Comparison of ENCODE assay signal across 10 mouse cellular contexts in the genomic region with DNA sequence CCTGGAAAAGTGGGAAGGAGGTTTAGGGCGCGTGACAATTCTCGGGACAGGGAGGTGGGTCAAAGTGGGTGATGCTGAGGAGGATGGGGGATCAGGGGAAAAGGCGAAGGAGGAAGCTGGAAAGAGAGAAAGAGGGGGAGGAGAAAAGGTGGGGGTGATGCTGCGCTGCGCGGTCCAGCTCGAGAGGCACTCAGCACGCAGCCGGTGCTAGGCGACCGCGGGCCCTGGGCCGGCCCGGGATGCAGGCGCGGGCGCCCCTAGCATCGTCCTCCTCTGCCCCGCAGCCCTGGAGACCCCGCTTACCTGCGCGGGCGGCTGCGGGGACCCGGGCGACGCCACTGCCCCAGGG. TPM values are rescaled to one million over a fixed set of nuclear protein-coding genes. Genes with fewer than 3 reads are reported as not detected.
A peak's percentile ranks its signal among the peaks of the same experiment; 100 is the strongest.
DNase-seq lines count a peak whose midpoint lies in the region; ATAC-seq and TF ChIP-seq lines count a peak whose summit lies in the region.
"Had no signal": no experiment of that assay in that cellular context is flagged by ENCODE, and none has a peak within 500 bp of the region (broad histone marks: within the 10 kb centered on the region; RNA-seq: fewer than 3 reads in every experiment).

No protein-coding gene starts in this region.

- H3K36me3 ChIP-seq in lung, embryonic 14.5 days (ENCODE audit: insufficient read depth), result no peaks in the 10 kb centered on the region
- H3K36me3 ChIP-seq in intestine, embryonic 15.5 days, result no peaks in the 10 kb centered on the region
- peaks cover 23% of the 10 kb centered on the region for H3K36me3 ChIP-seq in neural tube, embryonic 13.5 days

- no peak for TF ChIP-seq CTCF in lung, embryonic 14.5 days (IDR thresholded peaks at IDR 0.05; ENCODE audit: low read depth)
- no peak for TF ChIP-seq CTCF in embryonic fibroblast, embryonic 13.5 days (IDR thresholded peaks at IDR 0.05; ENCODE audit: borderline replicate concordance, insufficient read depth, low read length)

- peak overlapping the region; percentile 56 for H3K9ac ChIP-seq in lung, embryonic 14.5 days
- peak overlapping the region; percentile 36 for H3K9ac ChIP-seq in intestine, embryonic 15.5 days
- H3K9ac ChIP-seq in neural tube, embryonic 13.5 days, result peak overlapping the region; percentile 83

- no peak for DNase-seq in lung, embryonic 14.5 days
- no peak for DNase-seq in lung, postnatal 4 days
- no peak for DNase-seq in layer of hippocampus, adult 18-20 months (ENCODE audit: low spot score in 2 of 2)
- DNase-seq in adrenal gland, adult 8-10 months, result no peak
- DNase-seq in embryo, embryonic 11 days, result no peak

- 0% methylated on average over 28 of the region's 28 CpGs for WGBS in lung, embryonic 14.5 days
- 2% methylated on average over 19 of the region's 28 CpGs for WGBS in intestine, embryonic 15.5 days
- 1% methylated on average over 15 of the region's 28 CpGs for WGBS in neural tube, embryonic 13.5 days

- no peaks in the 10 kb centered on the region for H3K9me3 ChIP-seq in lung, embryonic 14.5 days (ENCODE audit: low read depth, low read length)
- no peaks in the 10 kb centered on the region for H3K9me3 ChIP-seq in intestine, embryonic 15.5 days
- H3K9me3 ChIP-seq in neural tube, embryonic 13.5 days, result no peaks in the 10 kb centered on the region

- peaks cover 13% of the 10 kb centered on the region; the same call in 1 of the 2 replicates for H3K27me3 ChIP-seq in lung, embryonic 14.5 days (ENCODE audit: insufficient read depth, low read length)
- peaks cover 25% of the 10 kb centered on the region for H3K27me3 ChIP-seq in intestine, embryonic 15.5 days (replicated peaks)
- H3K27me3 ChIP-seq in neural tube, embryonic 13.5 days, result no peaks in the 10 kb centered on the region

- peak overlapping the region; percentile 51 for H3K4me3 ChIP-seq in lung, embryonic 14.5 days (ENCODE audit: low read depth, low read length)
- H3K4me3 ChIP-seq in embryonic fibroblast, embryonic 13.5 days (ENCODE audit: insufficient read depth, low read length), result peak overlapping the region; percentile 38
- H3K4me3 ChIP-seq in intestine, embryonic 15.5 days (replicated peaks), result peak overlapping the region; percentile 60
- H3K4me3 ChIP-seq in neural tube, embryonic 13.5 days, result peak overlapping the region; percentile 81

- TF ChIP-seq POLR2A in embryonic fibroblast, embryonic 13.5 days (IDR thresholded peaks at IDR 0.05; ENCODE audit: low read depth, low read length), result no peak

- H3K4me2 ChIP-seq in lung, embryonic 14.5 days, result peak overlapping the region; percentile 75
- H3K4me2 ChIP-seq in intestine, embryonic 15.5 days (replicated peaks), result peak overlapping the region; percentile 89
- H3K4me2 ChIP-seq in neural tube, embryonic 13.5 days, result peak overlapping the region; percentile 90

- no peak overlapping the region for H3K27ac ChIP-seq in lung, embryonic 14.5 days (ENCODE audit: low read depth)
- H3K27ac ChIP-seq in embryonic fibroblast, embryonic 13.5 days (ENCODE audit: insufficient read depth, low read length), result no peak overlapping the region
- no peak overlapping the region for H3K27ac ChIP-seq in intestine, embryonic 15.5 days
- peak overlapping the region; percentile 95 for H3K27ac ChIP-seq in neural tube, embryonic 13.5 days (replicated peaks)

- H3K4me1 ChIP-seq in lung, embryonic 14.5 days (ENCODE audit: insufficient read depth), result no peaks in the 10 kb centered on the region
- no peaks in the 10 kb centered on the region for H3K4me1 ChIP-seq in embryonic fibroblast, embryonic 13.5 days (ENCODE audit: control insufficient read depth, insufficient read depth, low read length)
- peaks cover 8% of the 10 kb centered on the region; the same call in 1 of the 2 replicates for H3K4me1 ChIP-seq in intestine, embryonic 15.5 days (replicated peaks)
- H3K4me1 ChIP-seq in neural tube, embryonic 13.5 days (replicated peaks), result peaks cover 59% of the 10 kb centered on the region

- ATAC-seq in lung, embryonic 14.5 days (ENCODE audit: insufficient read depth), result peak; percentile 75
- ATAC-seq in intestine, embryonic 15.5 days, result peak; percentile 80
- ATAC-seq in neural tube, embryonic 13.5 days (ENCODE audit: low read depth), result peak; percentile 85

RNA-seq across cellular contexts. Expression of gene Asphd2, which starts 0.3 kb away (rescaled TPM):
- 5.6 and 8.0 TPM in 2 replicates for polyA plus RNA-seq in lung, embryonic 14.5 days (2014; fragmentation: Nextera tagmentation; extraction: Ambion mirVana)
- 2.0 and 4.3 TPM in 2 replicates for polyA plus RNA-seq in embryonic fibroblast, embryonic 13.5 days (2011; ENCODE audit: insufficient read length, low read depth, missing spikeins)
- 8.5 and 10.1 TPM in 2 replicates for polyA plus RNA-seq in intestine, embryonic 15.5 days (2015; fragmentation: Nextera tagmentation; extraction: Ambion mirVana)
- 52.4 and 69.6 TPM in 2 replicates for polyA plus RNA-seq in neural tube, embryonic 13.5 days (2015; fragmentation: Nextera tagmentation; extraction: Ambion mirVana)
- total RNA-seq in layer of hippocampus, adult 18-20 months (2021), result 100 to 1,000 TPM; 212 to 229 TPM
- 1 to 10 TPM; 2.2 to 6.9 (median 3.5) TPM for total RNA-seq in adrenal gland, adult 8-10 months (2022)

RNA-seq across cellular contexts. Expression of gene Gm6583, which starts 38.6 kb away (rescaled TPM):
- 0.16 and 0.26 TPM in 2 replicates for polyA plus RNA-seq in lung, embryonic 14.5 days (2014; fragmentation: Nextera tagmentation; extraction: Ambion mirVana)
- not detected in 2 replicates for polyA plus RNA-seq in embryonic fibroblast, embryonic 13.5 days (2011; ENCODE audit: insufficient read length, low read depth, missing spikeins)
- polyA plus RNA-seq in intestine, embryonic 15.5 days (2015; fragmentation: Nextera tagmentation; extraction: Ambion mirVana), result 0.16 and 0.23 TPM in 2 replicates
- 0.08 and 0.26 TPM in 2 replicates for polyA plus RNA-seq in neural tube, embryonic 13.5 days (2015; fragmentation: Nextera tagmentation; extraction: Ambion mirVana)
- total RNA-seq in layer of hippocampus, adult 18-20 months (2021), result not detected
- total RNA-seq in adrenal gland, adult 8-10 months (2022), result under 1 TPM in 2 of 4 experiments, not detected in 2; 0.17 TPM
- total RNA-seq: adrenal gland, postnatal 36 days had no signal
- polyA plus RNA-seq: large intestine, adult 2 months had no signal

RNA-seq across cellular contexts. Expression of gene Hps4, which starts 51.5 kb away (rescaled TPM):
- 27.0 and 30.3 TPM in 2 replicates for polyA plus RNA-seq in lung, embryonic 14.5 days (2014; fragmentation: Nextera tagmentation; extraction: Ambion mirVana)
- 19.9 and 24.3 TPM in 2 replicates for polyA plus RNA-seq in embryonic fibroblast, embryonic 13.5 days (2011; ENCODE audit: insufficient read length, low read depth, missing spikeins)
- 38.7 and 41.8 TPM in 2 replicates for polyA plus RNA-seq in intestine, embryonic 15.5 days (2015; fragmentation: Nextera tagmentation; extraction: Ambion mirVana)
- 37.6 and 37.8 TPM in 2 replicates for polyA plus RNA-seq in neural tube, embryonic 13.5 days (2015; fragmentation: Nextera tagmentation; extraction: Ambion mirVana)
- total RNA-seq in layer of hippocampus, adult 18-20 months (2021), result 10 to 100 TPM; 29.4 to 30.7 TPM
- 10 to 100 TPM; 27.7 to 43.6 (median 31.3) TPM for total RNA-seq in adrenal gland, adult 8-10 months (2022)

RNA-seq across cellular contexts. Expression of gene Srrd, which starts 51.5 kb away (rescaled TPM):
- 42.3 and 51.0 TPM in 2 replicates for polyA plus RNA-seq in lung, embryonic 14.5 days (2014; fragmentation: Nextera tagmentation; extraction: Ambion mirVana)
- 19.2 and 24.2 TPM in 2 replicates for polyA plus RNA-seq in embryonic fibroblast, embryonic 13.5 days (2011; ENCODE audit: insufficient read length, low read depth, missing spikeins)
- polyA plus RNA-seq in intestine, embryonic 15.5 days (2015; fragmentation: Nextera tagmentation; extraction: Ambion mirVana), result 32.2 and 35.4 TPM in 2 replicates
- polyA plus RNA-seq in neural tube, embryonic 13.5 days (2015; fragmentation: Nextera tagmentation; extraction: Ambion mirVana), result 53.9 and 54.4 TPM in 2 replicates
- total RNA-seq in layer of hippocampus, adult 18-20 months (2021), result 10 to 100 TPM; 19.0 to 22.6 TPM
- 10 to 100 TPM; 26.0 to 51.5 (median 29.9) TPM for total RNA-seq in adrenal gland, adult 8-10 months (2022)

RNA-seq across cellular contexts. Expression of gene Gm6588, which starts 54.8 kb away (rescaled TPM):
- not detected in 2 replicates for polyA plus RNA-seq in lung, embryonic 14.5 days (2014; fragmentation: Nextera tagmentation; extraction: Ambion mirVana)
- not detected in 2 replicates for polyA plus RNA-seq in embryonic fibroblast, embryonic 13.5 days (2011; ENCODE audit: insufficient read length, low read depth, missing spikeins)
- not detected in 2 replicates for polyA plus RNA-seq in intestine, embryonic 15.5 days (2015; fragmentation: Nextera tagmentation; extraction: Ambion mirVana)
- polyA plus RNA-seq in neural tube, embryonic 13.5 days (2015; fragmentation: Nextera tagmentation; extraction: Ambion mirVana), result 0.62 and 0.93 TPM in 2 replicates
- total RNA-seq in layer of hippocampus, adult 18-20 months (2021), result not detected
- total RNA-seq in adrenal gland, adult 8-10 months (2022), result not detected
- total RNA-seq: adrenal gland, postnatal 36 days had no signal
- polyA plus RNA-seq: large intestine, adult 2 months had no signal
